Mouse (Mus musculus) neutrophil, adult 65 days (primary cell): Measurements from ENCODE around the gene Sh3pxd2b. TPM values are rescaled to one million over a fixed set of nuclear protein-coding genes. Genes with fewer than 3 reads are reported as not detected.

Source experiments
- total RNA-seq: library from RNA; stranded (reverse); gene quantifications from 2 replicates; pipeline ENCODE4 v1.2.4, GENCODE M21; 2023

The Sh3pxd2b gene
- 2.2 and 4.0 TPM in 2 replicates for total RNA-seq

DNA sequence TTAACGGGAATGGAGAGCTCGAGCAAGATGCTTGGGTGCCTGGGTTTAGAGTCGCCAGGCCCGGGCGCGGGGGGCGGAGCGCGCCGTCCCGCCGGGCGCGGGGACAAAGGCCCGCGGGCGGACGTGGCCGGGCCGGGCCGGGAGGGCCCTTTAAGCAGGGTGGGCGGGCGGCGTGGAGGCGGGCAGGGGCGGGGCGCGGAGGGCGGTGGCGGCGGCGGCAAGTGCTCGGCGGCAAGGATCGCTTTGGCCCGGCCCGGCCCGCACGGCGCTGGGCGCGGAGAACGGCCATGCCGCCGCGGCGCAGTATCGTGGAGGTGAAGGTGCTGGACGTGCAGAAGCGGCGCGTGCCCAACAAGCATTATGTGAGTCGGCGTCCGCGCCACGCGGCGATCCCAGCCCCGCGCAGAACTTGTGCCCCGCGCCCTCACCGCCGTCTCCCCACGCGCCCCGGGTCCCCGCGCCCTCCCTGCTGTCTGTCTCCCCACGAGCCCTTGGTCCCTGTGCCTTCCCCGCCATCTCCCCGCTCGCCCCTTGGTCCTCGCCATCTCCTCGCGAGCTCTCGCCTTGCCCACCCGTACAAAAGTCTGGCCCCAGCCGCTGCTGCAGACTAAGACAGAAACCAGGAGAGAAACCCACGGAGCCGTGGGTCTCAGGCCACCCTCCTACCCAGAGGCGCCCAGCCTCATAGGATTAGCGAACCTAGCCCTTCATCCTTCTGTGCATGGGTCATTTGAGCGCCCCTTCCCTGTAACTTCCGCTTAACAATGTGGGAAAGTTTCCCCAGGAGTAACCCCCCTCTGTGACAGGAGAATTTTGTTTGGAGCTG is at the start of gene Sh3pxd2b:
Gene Sh3pxd2b (plus strand): TSS at position 214 of the 826 bp plus-strand sequence.

DNA sequence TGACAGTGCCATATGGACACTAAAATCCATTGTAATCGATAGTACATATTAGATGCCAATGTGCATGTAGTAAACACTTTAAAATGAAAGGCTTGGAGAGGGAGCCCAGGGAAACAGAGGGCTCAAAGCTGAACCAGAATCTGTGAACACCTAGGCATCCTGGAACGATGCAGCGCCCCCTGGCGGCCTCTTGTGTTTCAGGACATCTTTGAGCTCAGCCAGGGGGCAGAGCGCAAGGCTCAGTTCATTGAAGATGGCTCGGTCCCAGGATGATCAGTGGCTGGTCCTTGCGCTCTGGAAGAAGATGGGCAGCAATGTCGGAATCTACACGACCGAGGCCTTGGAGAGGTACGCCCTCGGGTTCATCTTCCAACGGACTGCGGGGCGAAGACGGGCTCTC is 47.8 kb upstream of the Sh3pxd2b start, which contains the start of gene Hbq1a:
Gene Hbq1a (plus strand): TSS at position 205 of the 400 bp plus-strand sequence.

DNA sequence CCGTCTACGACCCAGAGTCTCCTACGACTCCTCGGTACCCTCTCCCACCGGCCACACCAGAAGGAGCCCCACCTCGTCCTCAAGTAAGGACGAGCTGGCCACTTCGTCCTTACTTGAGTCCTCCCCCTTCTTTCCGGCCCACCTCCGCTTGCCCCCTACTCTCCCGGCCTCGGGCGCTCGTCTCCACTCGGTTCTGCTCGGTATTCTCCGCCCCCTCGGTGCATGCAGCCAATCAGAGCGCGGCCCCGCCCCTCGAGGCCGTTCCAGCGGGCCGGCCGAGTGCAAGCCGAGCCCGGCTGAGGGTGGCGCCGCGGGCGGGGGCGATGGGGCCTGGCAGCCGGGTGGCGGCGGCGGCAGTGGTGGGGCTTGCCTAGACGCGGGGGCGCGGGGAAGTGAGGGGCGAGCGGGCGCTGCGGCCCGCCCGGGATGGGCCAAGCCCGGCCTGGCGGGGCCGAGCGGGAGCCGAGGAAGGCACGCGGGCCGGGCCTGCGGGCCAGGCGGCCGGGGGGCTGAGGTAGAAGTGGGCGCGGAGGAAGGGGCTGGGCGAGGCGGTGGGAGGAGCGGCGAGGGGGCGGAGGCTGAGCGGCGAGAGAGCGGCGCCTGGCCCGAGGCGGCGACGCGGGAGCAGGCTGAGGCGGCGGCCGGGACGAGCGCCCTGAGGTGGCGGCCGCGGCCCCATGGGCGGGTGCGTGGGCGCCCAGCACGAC is 107.3 kb downstream of the Sh3pxd2b start, which contains the start of gene Ubtd2:
Gene Ubtd2 (plus strand): TSS at position 571 of the 707 bp plus-strand sequence.

Other genes starting within 250 kb of the Sh3pxd2b start
- not detected in 2 replicates for gene Il9r, start 147.5 kb upstream of the Sh3pxd2b start, total RNA-seq
- gene Snrnp25, start 142.4 kb upstream of the Sh3pxd2b start, total RNA-seq = 12.5 and 12.8 TPM in 2 replicates
- 0.69 and 1.0 TPM in 2 replicates for gene Rhbdf1, start 125.5 kb upstream of the Sh3pxd2b start, total RNA-seq
- gene Mpg, start 121.3 kb upstream of the Sh3pxd2b start, total RNA-seq = 5.8 and 6.9 TPM in 2 replicates
- gene Nprl3, start 80.1 kb upstream of the Sh3pxd2b start, total RNA-seq = 7.0 and 7.1 TPM in 2 replicates
- gene Hba-x, start 71.4 kb upstream of the Sh3pxd2b start, total RNA-seq = not detected in 2 replicates
- 79.8 and 144 TPM in 2 replicates for gene Hba-a1, start 64.3 kb upstream of the Sh3pxd2b start, total RNA-seq
- not detected in 2 replicates for gene Hbq1b, start 60.9 kb upstream of the Sh3pxd2b start, total RNA-seq
- gene Hba-a2, start 51.3 kb upstream of the Sh3pxd2b start, total RNA-seq = 60.7 and 91.7 TPM in 2 replicates
- not detected in 2 replicates for gene Hbq1a, start 47.8 kb upstream of the Sh3pxd2b start, total RNA-seq
- gene Ubtd2, start 107.5 kb downstream of the Sh3pxd2b start, total RNA-seq = 0.68 and 1.3 TPM in 2 replicates
- 0.85 and 1.7 TPM in 2 replicates for gene Efcab9, start 184.3 kb downstream of the Sh3pxd2b start, total RNA-seq
- 179 and 187 TPM in 2 replicates for gene Stk10, start 185.5 kb downstream of the Sh3pxd2b start, total RNA-seq